Mouse (Mus musculus): Measurements from ENCODE around the gene Slc2a4.
"Not testable (repeated sequence)": the region's sequence is repeated elsewhere in the genome, so short reads cannot be mapped to it uniquely, and the experiment has no call there.

Slc2a4 gene

GRCm38 (mm10) chr11:69918118-69918517 is 29.9 kb downstream of the Slc2a4 start:
- DNase-seq: no peak

- no peak for DNase-seq
Measured at GRCm38 (mm10) chr11:69917379-69917948, 30.5 kb downstream of the Slc2a4 start.

- not testable (repeated sequence) for DNase-seq
Measured at GRCm38 (mm10) chr11:69916652-69917378, 31.2 kb downstream of the Slc2a4 start.

GRCm38 (mm10) chr11:69915667-69916627 is 32.0 kb downstream of the Slc2a4 start:
- DNase-seq: no peak

GRCm38 (mm10) chr11:69914917-69915430 is 33.0 kb downstream of the Slc2a4 start:
- DNase-seq: no peak

- no peak for DNase-seq
Measured at GRCm38 (mm10) chr11:69914372-69914764, 33.6 kb downstream of the Slc2a4 start.

GRCm38 (mm10) chr11:69913554-69914371 is 34.2 kb downstream of the Slc2a4 start, which contains the start of gene Gps2:
Gps2 (plus strand) TSS chr11:69913888.
- DNase-seq: peak; percentile 94

- DNase-seq: no peak
Measured at GRCm38 (mm10) chr11:69912716-69913530, 35.1 kb downstream of the Slc2a4 start.

- DNase-seq: no peak
Measured at GRCm38 (mm10) chr11:69911701-69912100, 36.3 kb downstream of the Slc2a4 start.

- peak; percentile 76 for DNase-seq
Measured at GRCm38 (mm10) chr11:69910781-69911560, 37.0 kb downstream of the Slc2a4 start.

- no peak for DNase-seq
Measured at GRCm38 (mm10) chr11:69910177-69910576, 37.8 kb downstream of the Slc2a4 start.

- DNase-seq: no peak
Measured at GRCm38 (mm10) chr11:69909174-69909573, 38.8 kb downstream of the Slc2a4 start.

- DNase-seq: peak; percentile 90
Measured at GRCm38 (mm10) chr11:69908645-69909044, 39.3 kb downstream of the Slc2a4 start.

GRCm38 (mm10) chr11:69904311-69904710 is 43.7 kb downstream of the Slc2a4 start:
- DNase-seq: no peak

- DNase-seq: no peak
Measured at GRCm38 (mm10) chr11:69902972-69903371, 45.0 kb downstream of the Slc2a4 start.

- peak; percentile 55 for DNase-seq
Measured at GRCm38 (mm10) chr11:69901993-69902392, 46.0 kb downstream of the Slc2a4 start.

- peak; percentile 93 for DNase-seq
Measured at GRCm38 (mm10) chr11:69901406-69901846, 46.6 kb downstream of the Slc2a4 start.

- peak; percentile 90 for DNase-seq
Measured at GRCm38 (mm10) chr11:69900471-69901405, 47.2 kb downstream of the Slc2a4 start, which contains the start of the genes 2810408A11Rik and Neurl4. 2810408A11Rik (minus strand) TSS chr11:69900987. Neurl4 (plus strand) TSS chr11:69901072.

- no peak for DNase-seq
Measured at GRCm38 (mm10) chr11:69899870-69900269, 48.1 kb downstream of the Slc2a4 start.

All from kidney, adult 18-20 months (tissue).